Mouse (Mus musculus): ENCODE measurements at regions not wholly inside any gene's neighbourhood (a gene's known extent, or its start where the extent isn't known, plus 50 kb on each side); places are given as distances from the start of the nearest gene placed in this dataset.
A peak's percentile ranks its signal among the peaks of the same experiment; 100 is the strongest.

DNA sequence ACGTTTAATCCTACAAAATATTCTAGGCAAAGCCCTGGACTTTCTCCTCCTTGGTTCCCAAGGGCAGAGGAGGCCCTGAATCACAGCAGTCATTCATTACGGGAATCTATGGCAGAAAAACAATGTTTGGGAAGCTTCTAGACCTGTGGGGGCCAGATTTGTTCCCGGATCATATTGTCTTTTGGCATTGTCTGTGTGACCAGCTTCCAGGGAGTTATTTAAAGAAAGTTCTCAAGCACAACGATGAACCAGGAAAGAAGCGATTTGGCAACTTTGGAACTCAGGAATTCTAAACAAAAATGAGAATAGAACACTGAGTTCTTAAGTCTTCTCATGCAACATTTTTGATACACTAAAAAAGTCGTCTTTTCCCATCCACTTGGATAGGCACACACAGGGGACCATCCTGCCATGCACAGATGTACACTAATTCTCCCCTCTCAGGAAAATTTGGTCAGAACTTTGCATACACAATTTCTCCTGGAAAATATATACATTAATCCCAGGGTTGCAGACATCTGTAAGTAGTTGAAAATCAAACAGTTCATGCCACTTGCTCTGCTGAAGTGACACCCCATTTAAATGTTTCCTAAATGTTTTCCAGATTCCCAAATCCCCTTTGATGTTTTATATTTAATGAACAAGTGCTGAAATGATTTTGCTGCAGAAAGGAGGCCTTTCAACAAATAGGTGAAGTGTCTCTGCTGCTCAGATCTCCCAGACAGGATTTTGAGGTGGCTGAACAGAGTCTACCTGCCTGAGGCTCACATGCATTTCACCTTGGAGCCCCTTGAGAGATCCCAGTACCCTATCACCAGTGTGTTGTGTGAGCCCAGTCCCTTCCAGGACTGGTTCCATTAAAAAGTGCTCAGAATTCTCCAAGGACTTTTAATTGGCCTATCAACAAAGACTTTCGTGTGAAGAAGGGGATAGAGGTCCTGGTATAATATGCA is 548.9 kb upstream of the Nrp1 start:
- no peak for ATAC-seq (ENCODE audit: low TSS enrichment)

DNA sequence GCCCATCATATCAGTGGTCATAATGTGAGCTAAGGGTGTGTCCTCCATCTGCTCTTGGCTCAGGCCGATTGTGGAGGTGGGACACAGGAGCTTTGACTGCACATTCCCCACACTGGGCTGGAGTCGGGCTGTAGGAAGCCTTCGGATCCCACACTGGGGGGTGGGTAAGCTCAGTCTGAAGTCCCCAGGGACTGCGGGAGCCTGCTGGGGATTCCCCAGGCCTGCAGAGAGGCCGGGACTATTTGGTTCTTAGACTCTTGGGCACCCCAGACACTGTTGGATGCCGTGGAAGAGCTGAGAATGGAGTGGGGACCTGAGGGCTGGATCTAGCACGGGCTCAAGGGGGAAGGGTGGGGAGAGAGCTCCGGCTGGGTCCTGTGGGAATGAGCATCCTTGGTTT is 547.1 kb upstream of the Nrp1 start:
- ATAC-seq (ENCODE audit: low TSS enrichment): no peak

GRCm38 (mm10) chr8:127814785-127815523 is 543.5 kb upstream of the Nrp1 start:
- ATAC-seq (ENCODE audit: low TSS enrichment): no peak

DNA sequence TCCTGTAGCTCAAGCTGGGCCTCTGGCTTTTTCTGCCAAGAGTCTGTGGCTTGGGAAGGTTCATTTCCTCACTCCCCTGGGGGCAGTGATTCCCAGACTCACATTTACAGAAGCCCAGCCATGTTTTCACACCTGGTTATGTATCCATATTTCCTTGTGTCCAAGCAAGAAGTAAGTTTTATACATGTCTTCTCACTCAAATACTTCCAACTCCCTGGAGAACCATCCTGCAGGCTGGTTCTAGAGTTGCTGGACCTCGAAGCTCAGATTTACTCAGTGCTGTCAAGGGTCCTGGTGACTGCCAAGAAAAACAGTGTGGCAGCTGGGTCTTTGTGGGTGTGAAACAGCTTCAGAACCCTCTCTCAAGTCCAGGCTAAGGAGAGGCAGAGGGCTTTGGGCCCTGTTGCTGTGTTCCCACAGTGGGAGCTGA is 537.6 kb upstream of the Nrp1 start:
- ATAC-seq (ENCODE audit: low TSS enrichment): no peak

GRCm38 (mm10) chr8:127821646-127822045 is 536.8 kb upstream of the Nrp1 start:
- ATAC-seq (ENCODE audit: low TSS enrichment): no peak

DNA sequence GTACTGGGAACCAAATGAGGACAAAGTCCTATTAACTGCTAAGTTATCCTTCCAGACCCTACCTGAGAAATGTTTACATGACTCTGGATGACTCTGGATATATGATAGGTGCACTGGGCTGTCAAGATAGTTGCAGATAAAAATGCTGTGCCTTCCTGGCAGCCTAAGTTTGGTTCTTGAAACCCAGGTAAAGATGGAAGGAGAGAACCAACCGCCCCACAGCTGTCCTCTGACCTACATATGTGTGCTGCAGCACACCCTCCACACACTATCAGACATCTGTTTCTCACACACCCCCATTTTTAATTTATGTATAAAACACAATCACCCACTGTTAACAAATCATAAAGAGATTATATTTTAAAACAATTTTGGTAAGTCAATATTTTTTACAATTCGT is 533.4 kb upstream of the Nrp1 start:
- ATAC-seq (ENCODE audit: low TSS enrichment): no peak

- ATAC-seq (ENCODE audit: low TSS enrichment): no peak
Measured at GRCm38 (mm10) chr8:127827826-127828225, 530.6 kb upstream of the Nrp1 start.

- no peak for ATAC-seq (ENCODE audit: low TSS enrichment)
Measured at GRCm38 (mm10) chr8:127829659-127830058, 528.7 kb upstream of the Nrp1 start.

DNA sequence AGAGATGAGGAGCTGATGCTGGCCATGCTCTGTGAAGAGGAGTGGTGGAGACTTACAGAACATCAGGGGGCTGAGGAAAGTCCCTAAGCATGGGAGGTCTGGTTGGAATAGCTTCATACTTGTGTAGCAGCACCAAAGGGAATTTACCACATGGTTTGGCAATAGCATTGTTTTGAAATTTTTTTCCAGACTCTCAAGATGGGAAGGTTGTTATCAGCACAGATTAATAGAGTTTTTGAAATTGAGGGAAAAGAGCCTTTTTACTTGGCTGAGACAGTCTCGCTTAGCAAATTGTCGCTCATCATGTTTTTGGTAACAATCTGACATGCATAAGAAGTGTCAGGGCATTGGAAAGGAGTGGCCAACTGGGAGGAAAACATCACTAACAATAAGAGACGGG is 524.4 kb upstream of the Nrp1 start:
- no peak for ATAC-seq (ENCODE audit: low TSS enrichment)

- no peak for ATAC-seq (ENCODE audit: low TSS enrichment)
Measured at GRCm38 (mm10) chr8:127836410-127837206, 521.8 kb upstream of the Nrp1 start.

DNA sequence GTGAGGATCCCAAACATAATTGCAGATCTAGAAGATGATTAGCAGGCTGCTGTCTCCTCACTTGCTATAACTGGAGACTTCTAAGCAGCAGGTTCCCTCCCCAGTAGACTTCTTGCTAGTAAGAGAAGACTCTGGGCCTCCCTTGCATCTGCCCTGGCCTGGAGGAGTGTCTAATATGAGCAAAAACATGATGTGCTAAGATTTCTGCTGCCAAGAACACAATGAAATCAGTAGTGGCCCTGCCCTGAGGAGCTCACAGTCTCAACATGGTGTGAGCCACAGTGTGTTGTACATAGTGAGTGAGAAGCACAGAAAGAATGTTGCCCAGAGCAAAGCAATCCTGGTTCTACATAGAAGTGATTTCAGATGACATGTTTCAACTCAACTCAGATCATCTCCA is 520.1 kb upstream of the Nrp1 start:
- no peak for ATAC-seq (ENCODE audit: low TSS enrichment)

DNA sequence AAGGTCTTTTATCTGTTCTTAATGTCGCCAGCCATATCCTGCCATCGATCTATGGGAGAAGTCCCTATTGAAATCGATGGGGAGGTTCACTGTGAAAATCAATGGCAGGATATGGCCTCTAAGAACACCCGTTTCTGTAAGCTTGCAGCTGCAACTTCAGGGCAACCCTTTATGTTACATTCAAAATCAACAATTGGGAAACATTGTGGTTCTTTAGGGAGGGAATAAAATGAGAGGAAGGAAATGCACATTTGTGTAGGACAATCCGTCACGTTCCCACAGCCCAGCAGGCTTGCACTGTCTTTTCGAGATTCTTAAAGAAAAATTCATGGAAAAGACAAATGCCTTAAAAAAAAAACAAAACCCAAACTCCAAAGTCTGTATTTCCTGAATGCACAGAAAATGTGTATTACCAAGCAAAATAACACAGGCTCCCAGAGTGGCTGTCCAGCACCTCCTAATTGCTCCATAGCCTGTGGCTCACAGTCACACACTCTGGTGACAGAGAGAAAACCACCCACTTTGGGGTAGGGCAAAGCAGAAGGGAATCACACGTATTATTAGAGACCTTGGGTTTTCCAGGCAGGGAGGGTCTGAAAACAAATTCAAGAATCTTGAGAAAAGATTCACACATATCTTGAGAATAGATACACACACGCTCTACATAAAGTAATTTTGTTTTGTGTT is 510.9 kb upstream of the Nrp1 start:
- no peak for ATAC-seq (ENCODE audit: low TSS enrichment)

DNA sequence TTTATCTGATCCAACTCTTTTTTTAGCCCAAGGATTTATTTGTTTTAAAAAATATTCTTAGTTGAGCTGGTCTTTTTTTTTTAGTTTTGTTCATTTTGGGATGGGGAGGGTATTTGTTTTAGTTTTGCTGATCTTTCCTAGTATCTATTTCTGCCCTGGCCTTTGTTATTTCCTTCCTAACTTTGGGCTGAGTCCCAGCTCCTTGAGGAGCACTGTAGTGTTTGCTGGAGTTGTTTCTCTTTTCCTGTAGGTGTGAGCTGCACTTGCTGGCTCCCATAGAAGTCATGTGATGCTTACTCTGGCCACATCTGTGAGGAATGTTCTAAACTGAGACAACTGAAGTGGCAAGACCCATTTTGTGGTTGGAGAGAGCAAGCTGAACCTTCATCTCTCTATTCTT is 508.5 kb upstream of the Nrp1 start:
- no peak for ATAC-seq (ENCODE audit: low TSS enrichment)

DNA sequence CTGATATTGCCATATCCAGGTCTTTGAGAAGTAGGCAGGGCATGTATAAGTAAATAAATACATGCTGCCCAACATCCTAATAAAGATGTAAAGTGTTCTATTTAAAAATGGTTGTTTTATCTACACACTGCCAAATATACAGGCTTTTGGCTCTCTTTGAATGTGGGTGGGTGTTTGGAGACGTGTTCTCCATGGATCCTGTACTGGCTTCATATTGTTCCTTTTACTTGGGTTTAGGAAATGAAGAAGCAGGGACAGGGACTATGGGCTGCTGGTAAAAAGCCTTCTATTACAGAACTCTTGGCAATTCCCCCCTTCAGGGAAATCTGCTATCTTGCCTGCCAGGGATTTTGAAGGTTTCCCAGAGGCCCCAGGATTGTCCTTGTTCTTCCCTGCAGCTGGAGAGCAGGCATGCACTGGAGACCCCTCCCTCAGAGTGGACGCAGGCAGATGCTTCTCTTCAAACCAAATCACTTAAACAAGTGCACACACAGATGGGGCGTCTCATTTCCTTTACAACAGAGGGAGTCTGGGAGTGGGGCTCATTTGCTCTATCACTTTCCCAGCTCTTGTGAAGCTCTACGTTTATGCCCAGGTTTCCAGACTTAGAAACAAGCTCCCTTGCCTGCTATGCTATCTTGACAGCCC is 502.6 kb upstream of the Nrp1 start:
- peak; percentile 72; the same call in 1 of the 2 replicates for ATAC-seq (ENCODE audit: low TSS enrichment)

DNA sequence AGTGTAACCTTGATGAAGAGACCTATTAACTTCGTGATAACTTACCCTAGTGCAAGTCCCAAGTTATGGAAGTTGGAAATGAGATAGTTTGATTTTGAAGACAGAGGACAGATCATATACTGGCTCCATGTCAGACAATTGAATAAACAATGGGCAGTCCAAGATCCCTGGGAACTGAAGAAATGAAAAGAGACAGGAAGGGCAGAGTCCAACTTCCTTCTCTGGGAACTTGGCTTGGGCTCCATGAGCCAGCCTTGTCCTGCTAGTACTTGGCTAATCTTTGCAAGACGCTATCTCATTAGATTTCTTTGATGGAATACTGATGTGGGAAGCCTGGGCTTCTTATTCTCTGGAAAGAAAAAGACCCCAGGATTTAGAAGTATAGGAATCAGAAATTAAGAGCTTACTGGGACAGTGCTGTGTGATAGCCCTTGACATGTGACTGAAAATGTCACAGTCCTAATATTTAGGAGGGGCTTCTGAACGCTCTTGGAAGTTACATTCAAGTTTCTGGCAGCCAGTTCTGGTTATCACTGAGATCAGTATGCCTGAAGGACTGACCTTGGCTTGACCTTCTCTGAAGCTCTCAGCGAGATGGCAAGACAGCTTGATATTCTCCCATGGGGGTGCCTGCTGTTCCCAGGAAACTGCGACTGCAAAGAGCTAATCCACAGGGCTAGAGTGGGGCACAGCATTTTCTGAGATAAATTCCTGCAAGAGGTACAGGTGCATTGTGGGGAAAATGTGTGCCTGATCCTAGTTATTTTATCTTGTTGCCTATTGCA is 501.9 kb upstream of the Nrp1 start:
- no peak for ATAC-seq (ENCODE audit: low TSS enrichment)

GRCm38 (mm10) chr8:127859036-127859435 is 499.4 kb upstream of the Nrp1 start:
- no peak for ATAC-seq (ENCODE audit: low TSS enrichment)

DNA sequence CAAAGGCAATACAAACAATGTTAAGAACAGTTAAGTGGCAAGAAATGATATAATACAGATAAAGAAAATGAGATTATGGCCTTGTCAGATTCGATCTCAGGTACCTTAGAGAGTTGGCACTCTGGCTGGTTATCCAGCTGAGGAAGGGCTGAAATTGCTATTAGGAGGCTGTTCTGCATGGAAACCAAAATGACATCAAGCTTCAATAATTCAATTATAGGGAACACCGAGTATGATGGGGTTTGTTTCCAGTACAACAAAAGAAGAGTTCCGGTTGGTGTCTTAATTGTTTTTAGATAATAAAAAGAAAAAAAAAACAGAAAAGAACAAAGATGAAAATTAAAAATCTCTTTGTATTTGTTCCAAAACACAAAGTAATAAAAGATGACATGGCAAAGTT is 498.0 kb upstream of the Nrp1 start:
- ATAC-seq (ENCODE audit: low TSS enrichment): no peak

DNA sequence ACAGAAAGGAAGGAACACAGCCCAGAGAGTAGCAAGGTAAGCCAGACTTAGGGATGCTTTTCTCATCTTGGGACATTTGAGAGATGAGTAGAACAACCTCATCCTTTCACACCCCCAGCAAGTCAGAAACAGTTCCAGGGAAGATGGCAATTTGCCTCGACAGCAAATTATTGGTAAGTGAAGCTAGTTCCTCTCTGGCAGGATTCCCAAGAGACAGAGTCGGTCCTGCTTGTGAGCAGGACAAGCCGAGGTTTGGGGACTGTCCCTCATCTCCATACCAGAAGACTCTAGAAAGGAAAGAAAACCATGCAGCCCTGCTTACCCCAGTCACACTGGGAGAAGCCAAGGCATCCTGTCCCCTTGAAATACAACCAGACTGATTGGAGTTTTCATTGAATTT is 497.5 kb upstream of the Nrp1 start:
- no peak for ATAC-seq (ENCODE audit: low TSS enrichment)

DNA sequence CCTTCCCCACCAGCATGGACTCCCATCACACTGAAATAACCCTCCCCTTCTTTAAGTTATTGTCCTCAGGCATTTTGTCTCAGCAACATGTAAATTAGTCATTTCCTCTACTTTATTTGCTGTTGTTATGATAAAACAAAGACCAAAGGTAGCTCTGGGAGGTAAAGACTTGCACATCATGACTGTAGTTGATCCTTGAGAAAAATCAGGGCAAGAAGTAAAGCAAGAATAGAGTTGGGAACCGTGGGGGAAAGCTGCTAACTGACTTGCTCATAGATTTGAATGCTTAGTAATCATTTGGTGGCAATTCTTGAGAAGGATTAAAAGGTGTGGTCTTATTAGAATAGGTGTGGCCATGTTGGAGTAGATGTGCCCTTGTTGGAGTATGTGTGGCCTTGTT is 473.8 kb upstream of the Nrp1 start:
- ATAC-seq (ENCODE audit: low TSS enrichment): no peak

DNA sequence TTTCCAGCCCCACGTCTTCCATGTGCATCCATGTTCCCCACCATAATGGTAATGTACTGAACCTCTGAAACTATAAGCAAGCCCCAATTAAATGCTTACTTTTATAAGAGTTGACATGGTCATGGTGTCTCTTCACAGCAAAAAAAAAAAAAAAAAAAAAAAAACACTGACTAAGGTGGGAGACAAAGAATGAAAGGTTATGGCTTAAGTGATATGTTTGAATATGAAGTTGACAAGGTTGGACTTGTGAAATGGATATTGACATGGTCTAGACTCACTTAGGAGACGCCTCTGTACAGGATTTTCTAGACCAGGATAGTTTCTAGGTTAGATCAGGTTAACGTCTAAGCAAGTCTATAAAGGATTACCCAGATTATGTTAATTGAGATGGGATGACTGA is 473.2 kb upstream of the Nrp1 start:
- no peak for ATAC-seq (ENCODE audit: low TSS enrichment)
